Mouse (Mus musculus) fibroblast of lung, adult 2 months (primary cell): ENCODE results near the gene Rps16.

Experiments
- DNase-seq: peaks from one replicate; pipeline ENCODE4 v3.0.0-alpha.2; 2011; ENCODE audit warnings: low read depth

Rps16 gene

GRCm38 (mm10) chr7:28348601-28349000 lies 1.9 kb upstream of the Rps16 start:
- no peak for DNase-seq

- DNase-seq = no peak
Measured at GRCm38 (mm10) chr7:28351676-28352191, 1.3 kb downstream of the Rps16 start.

GRCm38 (mm10) chr7:28353267-28353666 lies 2.8 kb downstream of the Rps16 start:
- no peak for DNase-seq

GRCm38 (mm10) chr7:28354113-28354581 lies 3.7 kb downstream of the Rps16 start:
- DNase-seq = no peak

GRCm38 (mm10) chr7:28354596-28354995 lies 4.1 kb downstream of the Rps16 start:
- DNase-seq = no peak

GRCm38 (mm10) chr7:28355221-28355620 lies 4.8 kb downstream of the Rps16 start:
- no peak for DNase-seq

- DNase-seq = no peak
Measured at GRCm38 (mm10) chr7:28356981-28357380, 6.5 kb downstream of the Rps16 start.

- no peak for DNase-seq
Measured at GRCm38 (mm10) chr7:28357984-28358383, 7.5 kb downstream of the Rps16 start.

GRCm38 (mm10) chr7:28358431-28358830 lies 8.0 kb downstream of the Rps16 start:
- no peak for DNase-seq

- no peak for DNase-seq
Measured at GRCm38 (mm10) chr7:28359854-28360253, 9.4 kb downstream of the Rps16 start.

GRCm38 (mm10) chr7:28360291-28360690 lies 9.8 kb downstream of the Rps16 start:
- DNase-seq = no peak

GRCm38 (mm10) chr7:28361647-28362341 lies 11.3 kb downstream of the Rps16 start:
- DNase-seq = no peak

GRCm38 (mm10) chr7:28362441-28363060 lies 12.1 kb downstream of the Rps16 start:
- DNase-seq = no peak

GRCm38 (mm10) chr7:28367663-28368275 lies 17.3 kb downstream of the Rps16 start:
- DNase-seq = no peak

GRCm38 (mm10) chr7:28368276-28368920 lies 17.9 kb downstream of the Rps16 start:
- DNase-seq = no peak

- DNase-seq = no peak
Measured at GRCm38 (mm10) chr7:28370051-28370450, 19.6 kb downstream of the Rps16 start.

- DNase-seq = no peak
Measured at GRCm38 (mm10) chr7:28370977-28371513, 20.6 kb downstream of the Rps16 start.

- DNase-seq = no peak
Measured at GRCm38 (mm10) chr7:28371514-28371989, 21.1 kb downstream of the Rps16 start.

- peak; percentile 99 for DNase-seq
Measured at GRCm38 (mm10) chr7:28372251-28373108, 22.0 kb downstream of the Rps16 start, which contains the start of gene Plekhg2. TSS of gene Plekhg2 (minus strand) at chr7:28372599.

GRCm38 (mm10) chr7:28373131-28373581 lies 22.7 kb downstream of the Rps16 start:
- peak; percentile 94 for DNase-seq
